Mouse (Mus musculus) intestine, embryonic 16.5 days (tissue): ENCODE measurements around the gene Gabarapl1. TPM values are rescaled to one million over a fixed set of nuclear protein-coding genes. Genes with fewer than 3 reads are reported as not detected.
A peak's percentile ranks its signal among the peaks of the same experiment; 100 is the strongest.

Experiments
- ATAC-seq: fragments of 200-750 bp; cut with Nextera tagmentation; 2 replicates; pipeline ENCODE4 v1.8.0; 2017; ENCODE audit warnings: moderate TSS enrichment, moderate library complexity
- H3K27ac ChIP-seq: fragments of 300-500 bp; sonication (generic); 2 replicates; pipeline ENCODE4 v1.5.1; 2014; ENCODE audit warnings: mild to moderate bottlenecking, low read length
- H3K27me3 ChIP-seq: fragments of 300-500 bp; sonication (generic); replicated peaks from 2 replicates; pipeline ENCODE4 v1.6.1; 2014; ENCODE audit warnings: low read length, control low read depth, mixed read lengths; ENCODE audit not compliant: control insufficient read depth, insufficient read depth
- H3K36me3 ChIP-seq: fragments of 300-500 bp; sonication (generic); 2 replicates; pipeline ENCODE4 v1.6.1; 2014; ENCODE audit warnings: low read length, control low read depth; ENCODE audit not compliant: control insufficient read depth, insufficient read depth
- H3K4me1 ChIP-seq: fragments of 300-500 bp; sonication (generic); 2 replicates; pipeline ENCODE4 v1.6.1; 2014; ENCODE audit warnings: low read length, control low read depth, mixed read lengths; ENCODE audit not compliant: control insufficient read depth, insufficient read depth
- H3K4me2 ChIP-seq: fragments of 300-500 bp; sonication (generic); 2 replicates; pipeline ENCODE4 v1.6.1; 2014; ENCODE audit warnings: low read depth, low read length, control low read depth
- H3K4me3 ChIP-seq: fragments of 300-500 bp; sonication (generic); 2 replicates; pipeline ENCODE4 v1.5.1; 2014; ENCODE audit warnings: mild to moderate bottlenecking, low read length
- H3K9ac ChIP-seq: fragments of 300-500 bp; sonication (generic); 2 replicates; pipeline ENCODE4 v1.6.1; 2014; ENCODE audit warnings: low read depth, low read length
- H3K9me3 ChIP-seq: fragments of 300-500 bp; sonication (generic); 2 replicates; pipeline ENCODE4 v1.6.1; 2016; ENCODE audit warnings: low read length, control low read depth; ENCODE audit not compliant: control insufficient read depth
- WGBS: fragments of 180-500 bp; shearing (Covaris S2); extraction: QIAGEN DNeasy Blood & Tissue Kit; methylation state at CpG from one replicate; pipeline ENCODE4 v1.1.7; 2014; 5-methylcytosine and 5-hydroxymethylcytosine counted together
- polyA plus RNA-seq: library from polyadenylated mRNA; unstranded; fragments of >200 nt; fragmentation: Nextera tagmentation; extraction: Ambion mirVana; gene quantifications from 2 replicates; pipeline ENCODE4 v1.2.1, GENCODE M21; 2015

Gene Gabarapl1
- polyA plus RNA-seq, 1 experiment from 2014 or later, result 37.9 TPM

- peak; percentile 73 for ATAC-seq
- Histone ChIP-seq H3K4me1 (peaks cover 10% of the 10 kb centered on the region), H3K27me3 (no peaks in the 10 kb centered on the region), H3K4me2 (peak overlapping the region; percentile 86), H3K36me3 (no peaks in the 10 kb centered on the region), H3K9ac (peak overlapping the region; percentile 47; the same call in 1 of the 2 replicates), H3K4me3 (peak overlapping the region; percentile 72), H3K27ac (peak overlapping the region; percentile 49), H3K9me3 (no peaks in the 10 kb centered on the region)
- WGBS, result 27% methylated on average over 7 of the region's 7 CpGs
Observed at GRCm38 (mm10) chr6:129532556-129532941, 411 bp upstream of the Gabarapl1 start.

GRCm38 (mm10) chr6:129534057-129534456, 1.1 kb downstream of the Gabarapl1 start:
- peak overlapping the region; percentile 72 for H3K4me3 ChIP-seq
- no peaks in the 10 kb centered on the region for H3K9me3 ChIP-seq
- no peaks in the 10 kb centered on the region for H3K27me3 ChIP-seq
- H3K4me2 ChIP-seq, result peak overlapping the region; percentile 86
- H3K27ac ChIP-seq, result no peak overlapping the region
- no peak for ATAC-seq
- H3K9ac ChIP-seq, result peak overlapping the region; percentile 77
- H3K4me1 ChIP-seq, result peaks cover 10% of the 10 kb centered on the region
- H3K36me3 ChIP-seq, result peaks cover 6% of the 10 kb centered on the region; the same call in 1 of the 2 replicates
- WGBS, result 10% methylated on average over 9 of the region's 9 CpGs

- no peak for ATAC-seq
- Histone ChIP-seq H3K9ac (no peak overlapping the region), H3K4me3 (peak overlapping the region; percentile 72), H3K27me3 (no peaks in the 10 kb centered on the region), H3K4me2 (peak overlapping the region; percentile 86), H3K4me1 (peaks cover 10% of the 10 kb centered on the region), H3K27ac (no peak overlapping the region), H3K9me3 (no peaks in the 10 kb centered on the region), H3K36me3 (peaks cover 6% of the 10 kb centered on the region; the same call in 1 of the 2 replicates)
- 56% methylated on average over 4 of the region's 4 CpGs for WGBS
Observed at GRCm38 (mm10) chr6:129534627-129535190, 1.7 kb downstream of the Gabarapl1 start.

GRCm38 (mm10) chr6:129535723-129536122, 2.8 kb downstream of the Gabarapl1 start:
- 63% methylated on average over 4 of the region's 4 CpGs for WGBS
- Histone ChIP-seq H3K36me3 (peaks cover 10% of the 10 kb centered on the region; the same call in 1 of the 2 replicates), H3K4me2 (0 out of 2 replicates have a peak overlapping the region, but pooled peaks have one; percentile 4), H3K9me3 (no peaks in the 10 kb centered on the region), H3K4me1 (peaks cover 10% of the 10 kb centered on the region), H3K27ac (no peak overlapping the region), H3K27me3 (no peaks in the 10 kb centered on the region), H3K9ac (no peak overlapping the region), H3K4me3 (no peak overlapping the region)
- ATAC-seq, result no peak

- H3K9me3 ChIP-seq, result no peaks in the 10 kb centered on the region
- H3K27ac ChIP-seq, result no peak overlapping the region
- WGBS, result 82% methylated on average over 6 of the region's 6 CpGs
- H3K27me3 ChIP-seq, result no peaks in the 10 kb centered on the region
- no peak for ATAC-seq
- peaks cover 10% of the 10 kb centered on the region; the same call in 1 of the 2 replicates for H3K36me3 ChIP-seq
- H3K9ac ChIP-seq, result no peak overlapping the region
- peaks cover 6% of the 10 kb centered on the region; the same call in 1 of the 2 replicates for H3K4me1 ChIP-seq
- no peak overlapping the region for H3K4me2 ChIP-seq
- no peak overlapping the region for H3K4me3 ChIP-seq
Observed at GRCm38 (mm10) chr6:129538555-129538954, 5.6 kb downstream of the Gabarapl1 start.

GRCm38 (mm10) chr6:129541931-129542330, 9.0 kb downstream of the Gabarapl1 start:
- no peaks in the 10 kb centered on the region for H3K9me3 ChIP-seq
- peaks cover 10% of the 10 kb centered on the region; the same call in 1 of the 2 replicates for H3K36me3 ChIP-seq
- no peak overlapping the region for H3K9ac ChIP-seq
- H3K27me3 ChIP-seq, result no peaks in the 10 kb centered on the region
- H3K27ac ChIP-seq, result no peak overlapping the region
- no peak for ATAC-seq
- 80% methylated on average over 9 of the region's 9 CpGs for WGBS
- no peak overlapping the region for H3K4me2 ChIP-seq
- H3K4me1 ChIP-seq, result no peaks in the 10 kb centered on the region
- no peak overlapping the region for H3K4me3 ChIP-seq

GRCm38 (mm10) chr6:129542540-129542939, 9.6 kb downstream of the Gabarapl1 start:
- Histone ChIP-seq H3K27ac (no peak overlapping the region), H3K4me1 (no peaks in the 10 kb centered on the region), H3K9me3 (no peaks in the 10 kb centered on the region), H3K9ac (no peak overlapping the region), H3K36me3 (peaks cover 10% of the 10 kb centered on the region; the same call in 1 of the 2 replicates), H3K4me3 (no peak overlapping the region), H3K4me2 (no peak overlapping the region), H3K27me3 (no peaks in the 10 kb centered on the region)
- 90% methylated on average over 3 of the region's 3 CpGs for WGBS
- ATAC-seq, result no peak

GRCm38 (mm10) chr6:129543709-129544606, 11.0 kb downstream of the Gabarapl1 start:
- no peak overlapping the region for H3K9ac ChIP-seq
- no peaks in the 10 kb centered on the region for H3K27me3 ChIP-seq
- H3K27ac ChIP-seq, result 0 out of 2 replicates have a peak overlapping the region, but pooled peaks have one; percentile 5
- H3K4me3 ChIP-seq, result no peak overlapping the region
- peak; percentile 84 for ATAC-seq
- H3K4me2 ChIP-seq, result no peak overlapping the region
- no peaks in the 10 kb centered on the region for H3K4me1 ChIP-seq
- no peaks in the 10 kb centered on the region for H3K9me3 ChIP-seq
- H3K36me3 ChIP-seq, result peaks cover 4% of the 10 kb centered on the region; the same call in 1 of the 2 replicates
- WGBS, result 48% methylated on average over 6 of the region's 6 CpGs

GRCm38 (mm10) chr6:129547277-129547676, 14.3 kb downstream of the Gabarapl1 start:
- no peak for ATAC-seq
- no peaks in the 10 kb centered on the region for H3K36me3 ChIP-seq
- H3K4me3 ChIP-seq, result no peak overlapping the region
- no peak overlapping the region for H3K27ac ChIP-seq
- H3K4me2 ChIP-seq, result no peak overlapping the region
- H3K4me1 ChIP-seq, result no peaks in the 10 kb centered on the region
- no peaks in the 10 kb centered on the region for H3K9me3 ChIP-seq
- WGBS, result 87% methylated on average over 2 of the region's 2 CpGs
- no peak overlapping the region for H3K9ac ChIP-seq
- H3K27me3 ChIP-seq, result no peaks in the 10 kb centered on the region
